Mouse (Mus musculus) lung, embryonic 16.5 days (tissue): ENCODE measurements at regions not wholly inside any gene's neighbourhood (a gene's known extent, or its start where the extent isn't known, plus 50 kb on each side); places are given as distances from the start of the nearest gene placed in this dataset.
A peak's percentile ranks its signal among the peaks of the same experiment; 100 is the strongest.

Experiments
- ATAC-seq: fragments of 200-750 bp; cut with Nextera tagmentation; 2 replicates; pipeline ENCODE4 v1.8.0; 2017; ENCODE audit warnings: low read depth, mild to moderate bottlenecking, moderate library complexity
- H3K27ac ChIP-seq: fragments of 300-500 bp; sonication (generic); 2 replicates; pipeline ENCODE4 v1.5.1; 2014; ENCODE audit warnings: mild to moderate bottlenecking, control low read depth, low read length
- H3K27me3 ChIP-seq: fragments of 300-500 bp; sonication (generic); 2 replicates; pipeline ENCODE4 v1.6.1; 2014; ENCODE audit warnings: low read depth, low read length, mixed read lengths; ENCODE audit not compliant: control insufficient read depth, insufficient read depth
- H3K36me3 ChIP-seq: fragments of 300-500 bp; sonication (generic); 2 replicates; pipeline ENCODE4 v1.6.1; 2014; ENCODE audit warnings: low read length; ENCODE audit not compliant: control insufficient read depth, insufficient read depth
- H3K4me1 ChIP-seq: fragments of 300-500 bp; sonication (generic); replicated peaks from 2 replicates; pipeline ENCODE4 v1.6.1; 2014; ENCODE audit warnings: low read length, mixed read lengths; ENCODE audit not compliant: control insufficient read depth, insufficient read depth
- H3K4me2 ChIP-seq: fragments of 300-500 bp; sonication (generic); 2 replicates; pipeline ENCODE4 v1.6.1; 2014; ENCODE audit warnings: low read depth, low read length, control low read depth
- H3K4me3 ChIP-seq: fragments of 300-500 bp; sonication (generic); 2 replicates; pipeline ENCODE4 v1.5.1; 2014; ENCODE audit warnings: mild to moderate bottlenecking, low read length, control low read depth
- H3K9ac ChIP-seq: fragments of 300-500 bp; sonication (generic); 2 replicates; pipeline ENCODE4 v1.6.1; 2014; ENCODE audit warnings: low read length, control low read depth
- H3K9me3 ChIP-seq: fragments of 300-500 bp; sonication (generic); 2 replicates; pipeline ENCODE4 v1.6.1; 2016; ENCODE audit warnings: low read length; ENCODE audit not compliant: control insufficient read depth
- WGBS: fragments of 180-500 bp; shearing (Covaris S2); extraction: QIAGEN DNeasy Blood & Tissue Kit; methylation state at CpG from one replicate; pipeline ENCODE4 v1.1.7; 2014; 5-methylcytosine and 5-hydroxymethylcytosine counted together

DNA sequence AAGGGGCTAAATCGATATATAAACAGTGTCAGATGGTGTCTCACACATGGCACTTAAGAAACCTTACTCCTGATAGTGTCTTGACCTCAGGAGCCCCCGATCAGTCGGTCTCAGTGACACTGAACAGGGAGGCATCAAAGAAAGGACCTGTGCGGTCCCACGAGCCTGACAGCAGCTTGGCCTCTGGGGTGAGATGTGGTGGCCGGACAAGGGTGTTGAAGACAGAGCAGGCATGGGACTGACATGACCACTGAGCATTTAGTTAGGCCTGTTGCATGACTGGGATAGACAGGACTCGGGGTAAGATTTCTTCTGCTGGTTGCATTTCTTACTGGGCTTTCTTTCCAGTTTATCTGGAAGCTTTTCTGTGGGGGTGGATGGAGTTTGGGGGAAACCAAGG lies 99.3 kb upstream of the Jag1 start:
- no peak overlapping the region for H3K9ac ChIP-seq
- H3K9me3 ChIP-seq: no peaks in the 10 kb centered on the region
- H3K4me2 ChIP-seq: no peak overlapping the region
- no peak for ATAC-seq
- WGBS: 23% methylated on average over 7 of the region's 7 CpGs
- H3K27me3 ChIP-seq: no peaks in the 10 kb centered on the region
- no peak overlapping the region for H3K27ac ChIP-seq
- no peaks in the 10 kb centered on the region for H3K4me1 ChIP-seq
- H3K36me3 ChIP-seq: no peaks in the 10 kb centered on the region
- H3K4me3 ChIP-seq: no peak overlapping the region

DNA sequence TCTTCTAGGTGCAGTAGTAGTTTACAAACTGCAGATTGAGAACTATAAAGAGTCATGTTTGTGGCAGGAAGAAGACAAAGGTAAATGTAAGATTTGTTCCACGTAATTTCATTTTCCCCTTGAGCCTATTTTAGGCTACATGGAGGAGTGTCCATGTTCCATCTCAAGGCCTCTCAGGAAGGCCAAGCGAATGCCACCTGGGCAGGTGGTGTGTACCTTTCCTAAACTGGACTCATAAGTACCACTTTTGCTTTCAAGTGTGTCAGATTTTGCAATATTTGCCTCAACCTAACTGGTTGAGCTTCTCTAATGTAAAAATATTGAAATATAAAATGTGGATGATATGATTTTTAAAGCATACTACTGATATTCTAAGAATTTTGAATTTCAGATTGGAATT lies 91.4 kb upstream of the Jag1 start:
- peak; percentile 90 for ATAC-seq
- no peak overlapping the region for H3K9ac ChIP-seq
- H3K27me3 ChIP-seq: no peaks in the 10 kb centered on the region
- WGBS: 56% methylated on average over 2 of the region's 2 CpGs
- H3K4me3 ChIP-seq: no peak overlapping the region
- H3K4me2 ChIP-seq: no peak overlapping the region
- no peaks in the 10 kb centered on the region for H3K36me3 ChIP-seq
- H3K4me1 ChIP-seq: no peaks in the 10 kb centered on the region
- H3K9me3 ChIP-seq: no peaks in the 10 kb centered on the region
- no peak overlapping the region for H3K27ac ChIP-seq

DNA sequence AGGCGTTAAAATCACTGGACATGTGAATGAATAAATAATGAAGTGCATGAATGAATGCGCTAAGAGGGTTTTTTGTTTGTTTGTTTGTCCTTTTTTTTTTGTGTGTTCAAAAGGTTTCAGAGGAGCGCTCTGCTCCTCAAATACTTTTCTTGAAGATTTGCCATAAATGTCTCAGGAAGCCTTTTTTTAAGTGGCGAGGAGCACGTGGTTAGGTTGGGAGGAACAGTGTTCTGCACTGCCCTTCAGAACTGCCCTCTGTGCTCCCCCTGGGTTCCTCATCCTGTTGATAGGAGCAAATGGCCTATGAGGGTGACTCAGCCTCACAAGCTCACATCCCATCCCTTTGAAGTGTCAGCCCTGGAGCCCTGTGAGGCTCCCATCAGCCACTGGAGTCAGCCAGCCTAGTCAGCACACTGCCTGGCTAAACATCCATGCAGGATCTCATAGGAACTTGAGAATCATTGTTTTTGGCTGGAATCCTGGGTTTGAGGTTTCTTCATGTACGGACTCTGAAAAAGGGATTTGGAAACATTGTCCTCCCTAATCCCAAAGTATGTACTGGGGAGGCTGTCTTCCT lies 87.9 kb upstream of the Jag1 start:
- WGBS: 75% methylated on average over 6 of the region's 6 CpGs
- no peak for ATAC-seq
- no peak overlapping the region for H3K27ac ChIP-seq
- no peaks in the 10 kb centered on the region for H3K36me3 ChIP-seq
- H3K4me2 ChIP-seq: no peak overlapping the region
- H3K9ac ChIP-seq: no peak overlapping the region
- no peak overlapping the region for H3K4me3 ChIP-seq
- H3K27me3 ChIP-seq: no peaks in the 10 kb centered on the region
- H3K4me1 ChIP-seq: no peaks in the 10 kb centered on the region
- H3K9me3 ChIP-seq: no peaks in the 10 kb centered on the region

DNA sequence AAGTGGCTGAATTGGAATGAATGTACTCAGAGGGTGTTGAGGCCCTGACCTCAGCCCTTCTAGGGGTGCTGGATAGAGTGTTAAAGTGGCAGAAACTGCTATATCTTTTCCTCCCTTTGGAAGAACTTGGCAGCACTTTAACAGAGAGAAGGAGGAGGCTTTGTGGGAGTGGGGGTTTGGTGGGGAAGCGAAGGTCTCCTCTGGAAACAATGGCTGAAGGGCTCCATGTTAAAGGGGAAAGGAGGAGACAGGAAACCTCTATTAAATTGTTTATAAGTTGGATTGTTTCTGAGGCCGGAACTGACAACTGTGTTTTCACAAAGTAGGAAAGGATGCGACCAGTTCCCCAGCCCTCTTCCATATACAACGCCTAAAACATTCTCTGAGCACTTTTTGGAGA lies 83.7 kb upstream of the Jag1 start:
- H3K36me3 ChIP-seq: no peaks in the 10 kb centered on the region
- H3K9ac ChIP-seq: no peak overlapping the region
- H3K27ac ChIP-seq: peak overlapping the region; percentile 28; the same call in 1 of the 2 replicates
- WGBS: 62% methylated on average over 4 of the region's 4 CpGs
- ATAC-seq: peak; percentile 52
- no peak overlapping the region for H3K4me2 ChIP-seq
- no peak overlapping the region for H3K4me3 ChIP-seq
- no peaks in the 10 kb centered on the region for H3K4me1 ChIP-seq
- no peaks in the 10 kb centered on the region for H3K27me3 ChIP-seq
- H3K9me3 ChIP-seq: no peaks in the 10 kb centered on the region

DNA sequence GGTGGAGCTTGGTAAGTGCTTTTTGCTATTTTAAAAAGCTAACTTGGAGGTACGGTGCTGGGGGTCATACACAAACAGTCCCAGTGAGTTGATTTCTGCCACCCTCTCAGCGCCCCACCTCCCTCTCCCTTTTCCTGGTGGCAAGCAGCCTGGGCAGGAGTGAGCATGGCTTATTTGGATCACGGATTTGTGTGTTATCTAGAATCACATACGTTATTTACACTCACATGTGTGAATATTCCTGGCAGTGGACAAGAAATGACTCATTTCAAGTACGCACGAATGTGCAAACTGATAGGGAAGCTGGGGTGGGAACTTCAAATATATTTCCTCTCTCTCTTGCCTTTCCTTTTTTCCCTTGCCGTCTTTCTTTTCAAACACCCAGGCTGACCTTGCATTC lies 75.7 kb upstream of the Jag1 start:
- H3K4me2 ChIP-seq: no peak overlapping the region
- 8% methylated on average over 7 of the region's 7 CpGs for WGBS
- no peaks in the 10 kb centered on the region for H3K9me3 ChIP-seq
- peak; percentile 49; the same call in 1 of the 2 replicates for ATAC-seq
- no peaks in the 10 kb centered on the region for H3K27me3 ChIP-seq
- H3K9ac ChIP-seq: no peak overlapping the region
- no peaks in the 10 kb centered on the region for H3K36me3 ChIP-seq
- H3K4me3 ChIP-seq: no peak overlapping the region
- no peak overlapping the region for H3K27ac ChIP-seq
- 0 out of 2 replicates have a peak, but pooled peaks cover 5% of the 10 kb centered on the region for H3K4me1 ChIP-seq

DNA sequence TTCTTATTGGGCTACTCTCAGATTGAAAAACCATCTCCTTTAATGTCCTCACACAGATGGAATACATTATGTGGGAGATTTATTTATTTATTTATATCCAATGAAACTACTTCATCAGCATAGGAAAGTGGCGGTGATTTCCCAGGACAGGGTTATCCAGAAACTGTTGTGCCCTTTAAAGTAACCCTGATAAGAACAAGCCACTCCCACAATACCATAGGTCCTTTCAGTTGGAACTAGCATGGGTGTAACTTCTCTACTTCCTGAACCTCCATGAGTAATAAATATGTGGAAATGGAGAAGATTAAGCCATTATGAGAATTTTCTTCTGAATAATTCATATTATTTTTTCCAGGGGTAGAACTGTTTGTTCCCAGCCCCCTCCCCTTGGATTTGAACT lies 52.7 kb upstream of the Jag1 start:
- H3K4me3 ChIP-seq: no peak overlapping the region
- 79% methylated on average over 1 of the region's 1 CpGs for WGBS

DNA sequence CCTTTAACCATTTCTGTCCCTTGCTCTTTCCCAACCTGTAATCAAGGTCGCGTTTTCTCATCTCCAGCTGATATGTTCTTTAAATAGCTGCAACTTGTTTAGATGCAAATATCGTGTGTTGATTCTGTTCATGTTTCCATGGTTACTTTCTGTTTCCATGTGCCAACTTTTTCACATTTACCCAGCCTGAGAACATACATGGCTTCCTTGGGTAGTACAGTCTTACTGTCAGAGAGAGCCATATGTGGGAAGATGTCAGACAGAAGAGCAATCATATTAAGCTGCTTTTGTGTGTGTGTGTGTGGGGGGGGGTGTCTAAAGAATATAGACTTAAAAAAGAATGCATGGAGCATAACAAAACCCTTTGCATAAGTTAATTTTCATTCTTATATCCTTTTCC lies 52.2 kb upstream of the Jag1 start:
- Histone ChIP-seq H3K36me3 (no peaks in the 10 kb centered on the region), H3K27me3 (no peaks in the 10 kb centered on the region), H3K4me2 (no peak overlapping the region), H3K4me3 (no peak overlapping the region), H3K9ac (no peak overlapping the region), H3K9me3 (no peaks in the 10 kb centered on the region), H3K4me1 (peaks cover 3% of the 10 kb centered on the region; the same call in 1 of the 2 replicates), H3K27ac (no peak overlapping the region)
- WGBS: 58% methylated on average over 3 of the region's 3 CpGs
- ATAC-seq: no peak

More for the DNA sequence above, 52.7 kb upstream of the Jag1 start:
- Histone ChIP-seq H3K4me1 (peaks cover 3% of the 10 kb centered on the region; the same call in 1 of the 2 replicates), H3K27me3 (no peaks in the 10 kb centered on the region), H3K36me3 (no peaks in the 10 kb centered on the region), H3K27ac (no peak overlapping the region), H3K9ac (no peak overlapping the region), H3K9me3 (no peaks in the 10 kb centered on the region), H3K4me2 (no peak overlapping the region)
- no peak for ATAC-seq
